Mouse (Mus musculus) neural tube, embryonic 11.5 days (tissue): ENCODE results near the gene Sgk1. TPM values are rescaled to one million over a fixed set of nuclear protein-coding genes. Genes with fewer than 3 reads are reported as not detected.

Experiments used
- ATAC-seq: fragments of 200-750 bp; cut with Nextera tagmentation; 2 replicates; pipeline ENCODE4 v1.8.0; 2017; ENCODE audit warnings: moderate number of reproducible peaks, mild to moderate bottlenecking, moderate TSS enrichment, moderate library complexity; ENCODE audit not compliant: insufficient read depth, low FRiP score, low TSS enrichment
- DNase-seq: peaks from one replicate; pipeline ENCODE4 v3.0.0-alpha.2; 2015; ENCODE audit warnings: low spot score
- H3K27ac ChIP-seq: fragments of 300-500 bp; sonication (generic); 2 replicates; pipeline ENCODE4 v1.5.1; 2014; ENCODE audit warnings: low read depth, mild to moderate bottlenecking, low read length
- H3K27me3 ChIP-seq: fragments of 300-500 bp; sonication (generic); 2 replicates; pipeline ENCODE4 v1.6.1; 2014; ENCODE audit warnings: mild to moderate bottlenecking, low read length, mixed read lengths; ENCODE audit not compliant: control insufficient read depth, insufficient read depth
- H3K36me3 ChIP-seq: fragments of 300-500 bp; sonication (generic); 2 replicates; pipeline ENCODE4 v1.6.1; 2014; ENCODE audit warnings: mild to moderate bottlenecking, low read length, moderate library complexity, mixed read lengths; ENCODE audit not compliant: control insufficient read depth, insufficient read depth
- H3K4me1 ChIP-seq: fragments of 300-500 bp; sonication (generic); 2 replicates; pipeline ENCODE4 v1.6.1; 2014; ENCODE audit warnings: low read length, mixed read lengths; ENCODE audit not compliant: control insufficient read depth, insufficient read depth
- H3K4me2 ChIP-seq: fragments of 300-500 bp; sonication (generic); 2 replicates; pipeline ENCODE4 v1.6.1; 2014; ENCODE audit warnings: low read depth, mild to moderate bottlenecking, moderate library complexity
- H3K4me3 ChIP-seq: fragments of 300-500 bp; sonication (generic); 2 replicates; pipeline ENCODE4 v1.5.1; 2014; ENCODE audit warnings: low read depth, low read length
- H3K9ac ChIP-seq: fragments of 300-500 bp; sonication (generic); 2 replicates; pipeline ENCODE4 v1.6.1; 2014; ENCODE audit warnings: mild to moderate bottlenecking, low read length
- H3K9me3 ChIP-seq: fragments of 300-500 bp; sonication (generic); 2 replicates; pipeline ENCODE4 v1.6.1; 2016; ENCODE audit warnings: low read length; ENCODE audit not compliant: control insufficient read depth
- WGBS: fragments of 180-500 bp; shearing (Covaris S2); extraction: QIAGEN DNeasy Blood & Tissue Kit; methylation state at CpG from one replicate; pipeline ENCODE4 v1.1.7; 2014; 5-methylcytosine and 5-hydroxymethylcytosine counted together
- polyA plus RNA-seq: library from polyadenylated mRNA; unstranded; fragments of >200 nt; fragmentation: Nextera tagmentation; extraction: Ambion mirVana; gene quantifications from 2 replicates; pipeline ENCODE4 v1.2.1, GENCODE M21; 2014

The Sgk1 gene
- polyA plus RNA-seq, 1 experiment from 2014 or later: 22.1 TPM

GRCm38 (mm10) chr10:22001621-22002020, 119.6 kb downstream of the Sgk1 start:
- Histone ChIP-seq H3K27ac (no peak overlapping the region), H3K4me3 (no peak overlapping the region), H3K9me3 (no peaks in the 10 kb centered on the region), H3K27me3 (no peaks in the 10 kb centered on the region), H3K36me3 (no peaks in the 10 kb centered on the region), H3K4me2 (no peak overlapping the region), H3K4me1 (no peaks in the 10 kb centered on the region), H3K9ac (no peak overlapping the region)
- DNase-seq: no peak
- no peak for ATAC-seq
- 85% methylated on average over 3 of the region's 5 CpGs for WGBS

- no peaks in the 10 kb centered on the region for H3K27me3 ChIP-seq
- H3K36me3 ChIP-seq: no peaks in the 10 kb centered on the region
- H3K4me1 ChIP-seq: no peaks in the 10 kb centered on the region
- no peak overlapping the region for H3K4me3 ChIP-seq
- no peaks in the 10 kb centered on the region for H3K9me3 ChIP-seq
- no peak overlapping the region for H3K27ac ChIP-seq
- ATAC-seq (no peak), DNase-seq (no peak)
- H3K4me2 ChIP-seq: no peak overlapping the region
- H3K9ac ChIP-seq: no peak overlapping the region
- 87% methylated on average over 5 of the region's 5 CpGs for WGBS
Measured at GRCm38 (mm10) chr10:22004763-22005162, 122.8 kb downstream of the Sgk1 start.

GRCm38 (mm10) chr10:22007160-22007801, 125.3 kb downstream of the Sgk1 start:
- DNase-seq: no peak
- WGBS: 83% methylated on average over 10 of the region's 10 CpGs
- no peak for ATAC-seq
- Histone ChIP-seq H3K27ac (no peak overlapping the region), H3K9me3 (no peaks in the 10 kb centered on the region), H3K4me2 (no peak overlapping the region), H3K4me3 (no peak overlapping the region), H3K27me3 (no peaks in the 10 kb centered on the region), H3K36me3 (no peaks in the 10 kb centered on the region), H3K4me1 (no peaks in the 10 kb centered on the region), H3K9ac (no peak overlapping the region)

- H3K27ac ChIP-seq: no peak overlapping the region
- ATAC-seq: no peak
- H3K4me2 ChIP-seq: no peak overlapping the region
- H3K27me3 ChIP-seq: no peaks in the 10 kb centered on the region
- 44% methylated on average over 4 of the region's 4 CpGs for WGBS
- H3K4me1 ChIP-seq: no peaks in the 10 kb centered on the region
- H3K4me3 ChIP-seq: no peak overlapping the region
- H3K9me3 ChIP-seq: no peaks in the 10 kb centered on the region
- no peak overlapping the region for H3K9ac ChIP-seq
- H3K36me3 ChIP-seq: no peaks in the 10 kb centered on the region
- DNase-seq: peak; percentile 44
Measured at GRCm38 (mm10) chr10:22007802-22008172, 125.8 kb downstream of the Sgk1 start.

GRCm38 (mm10) chr10:22010088-22010818, 128.3 kb downstream of the Sgk1 start:
- 42% methylated on average over 19 of the region's 19 CpGs for WGBS
- no peak overlapping the region for H3K27ac ChIP-seq
- no peak for ATAC-seq
- H3K4me3 ChIP-seq: no peak overlapping the region
- H3K9ac ChIP-seq: no peak overlapping the region
- no peaks in the 10 kb centered on the region for H3K4me1 ChIP-seq
- DNase-seq: peak; percentile 85
- no peak overlapping the region for H3K4me2 ChIP-seq
- H3K27me3 ChIP-seq: no peaks in the 10 kb centered on the region
- H3K36me3 ChIP-seq: no peaks in the 10 kb centered on the region
- no peaks in the 10 kb centered on the region for H3K9me3 ChIP-seq

- no peaks in the 10 kb centered on the region for H3K9me3 ChIP-seq
- no peak overlapping the region for H3K4me3 ChIP-seq
- H3K4me1 ChIP-seq: no peaks in the 10 kb centered on the region
- H3K27ac ChIP-seq: no peak overlapping the region
- H3K9ac ChIP-seq: no peak overlapping the region
- DNase-seq: no peak
- no peaks in the 10 kb centered on the region for H3K36me3 ChIP-seq
- no peaks in the 10 kb centered on the region for H3K27me3 ChIP-seq
- no peak overlapping the region for H3K4me2 ChIP-seq
- no peak for ATAC-seq
- 78% methylated on average over 16 of the region's 16 CpGs for WGBS
Measured at GRCm38 (mm10) chr10:22017469-22018159, 135.6 kb downstream of the Sgk1 start.

GRCm38 (mm10) chr10:22018618-22019017, 136.6 kb downstream of the Sgk1 start:
- H3K4me2 ChIP-seq: no peak overlapping the region
- H3K27ac ChIP-seq: no peak overlapping the region
- H3K36me3 ChIP-seq: no peaks in the 10 kb centered on the region
- H3K9ac ChIP-seq: no peak overlapping the region
- WGBS: 95% methylated on average over 4 of the region's 4 CpGs
- no peak overlapping the region for H3K4me3 ChIP-seq
- ATAC-seq (no peak), DNase-seq (no peak)
- H3K4me1 ChIP-seq: no peaks in the 10 kb centered on the region
- H3K9me3 ChIP-seq: no peaks in the 10 kb centered on the region
- no peaks in the 10 kb centered on the region for H3K27me3 ChIP-seq

- WGBS: 13% methylated on average over 8 of the region's 9 CpGs
Measured at GRCm38 (mm10) chr10:22034303-22034702, 152.3 kb downstream of the Sgk1 start.

More at GRCm38 (mm10) chr10:22034303-22034702, 152.3 kb downstream of the Sgk1 start:
- Histone ChIP-seq H3K4me1 (no peaks in the 10 kb centered on the region), H3K9me3 (0 out of 2 replicates have a peak, but pooled peaks cover 4% of the 10 kb centered on the region), H3K27me3 (no peaks in the 10 kb centered on the region), H3K27ac (no peak overlapping the region), H3K4me2 (no peak overlapping the region), H3K4me3 (no peak overlapping the region), H3K36me3 (no peaks in the 10 kb centered on the region), H3K9ac (no peak overlapping the region)
- peak; percentile 33 for DNase-seq
- no peak for ATAC-seq
